Comparison of ENCODE assay signal across 9 mouse cellular contexts in genomic region chr3:95124972-95125371, GRCm38 (mm10). TPM values are rescaled to one million over a fixed set of nuclear protein-coding genes. Genes with fewer than 3 reads are reported as not detected.
DNase-seq lines count a peak whose midpoint lies in the region; ATAC-seq and TF ChIP-seq lines count a peak whose summit lies in the region.
"Had no signal": no experiment of that assay in that cellular context is flagged by ENCODE, and none has a peak within 500 bp of the region (broad histone marks: within the 10 kb centered on the region; RNA-seq: fewer than 3 reads in every experiment).

No protein-coding gene starts in this region.

- no peak for TF ChIP-seq CTCF in hindbrain, postnatal 0 days (IDR thresholded peaks at IDR 0.05; ENCODE audit: low read depth)

- no peaks in the 10 kb centered on the region for H3K9me3 ChIP-seq in hindbrain, embryonic 14.5 days (ENCODE audit: control insufficient read depth, low read length)
- H3K9me3 ChIP-seq in hindbrain, embryonic 12.5 days (replicated peaks) = no peaks in the 10 kb centered on the region
- no peaks in the 10 kb centered on the region for H3K9me3 ChIP-seq in hindbrain, postnatal 0 days (ENCODE audit: low read length)
- no peaks in the 10 kb centered on the region for H3K9me3 ChIP-seq in stomach, embryonic 15.5 days
- H3K9me3 ChIP-seq in midbrain, embryonic 16.5 days (replicated peaks; ENCODE audit: control insufficient read depth, low read length, poor library complexity, severe bottlenecking) = no peaks in the 10 kb centered on the region

- no peak overlapping the region for H3K27ac ChIP-seq in hindbrain, embryonic 14.5 days
- no peak overlapping the region for H3K27ac ChIP-seq in hindbrain, embryonic 12.5 days
- no peak overlapping the region for H3K27ac ChIP-seq in hindbrain, postnatal 0 days
- peak overlapping the region; percentile 19; the same call in 1 of the 2 replicates for H3K27ac ChIP-seq in stomach, embryonic 15.5 days
- no peak overlapping the region for H3K27ac ChIP-seq in midbrain, embryonic 16.5 days (ENCODE audit: low read length)
- H3K27ac ChIP-seq: left cerebral cortex, adult 2 months had no signal

- WGBS in hindbrain, embryonic 14.5 days = 35% methylated on average over 5 of the region's 5 CpGs
- WGBS in hindbrain, embryonic 12.5 days = 43% methylated on average over 5 of the region's 5 CpGs
- WGBS in hindbrain, postnatal 0 days = 29% methylated on average over 5 of the region's 5 CpGs
- WGBS in stomach, embryonic 15.5 days = 8% methylated on average over 5 of the region's 5 CpGs
- 30% methylated on average over 5 of the region's 5 CpGs for WGBS in midbrain, embryonic 16.5 days

- H3K4me2 ChIP-seq in hindbrain, embryonic 14.5 days (replicated peaks) = no peak overlapping the region
- H3K4me2 ChIP-seq in hindbrain, embryonic 12.5 days (replicated peaks) = no peak overlapping the region
- no peak overlapping the region for H3K4me2 ChIP-seq in hindbrain, postnatal 0 days (ENCODE audit: low read depth, low read length)
- no peak overlapping the region for H3K4me2 ChIP-seq in stomach, embryonic 15.5 days
- no peak overlapping the region for H3K4me2 ChIP-seq in midbrain, embryonic 16.5 days (ENCODE audit: low read length)

- no peak for ATAC-seq in hindbrain, embryonic 14.5 days (ENCODE audit: low FRiP score)
- ATAC-seq in hindbrain, embryonic 12.5 days (ENCODE audit: low FRiP score) = no peak
- ATAC-seq in hindbrain, postnatal 0 days = peak; percentile 46; the same call in 1 of the 2 replicates
- no peak for ATAC-seq in stomach, embryonic 15.5 days (ENCODE audit: insufficient read depth, low FRiP score, low read depth)
- no peak for ATAC-seq in midbrain, embryonic 16.5 days

- H3K36me3 ChIP-seq in hindbrain, embryonic 14.5 days (replicated peaks; ENCODE audit: control insufficient read depth, insufficient read depth) = peaks cover 43% of the 10 kb centered on the region
- H3K36me3 ChIP-seq in hindbrain, embryonic 12.5 days = peaks cover 40% of the 10 kb centered on the region
- H3K36me3 ChIP-seq in hindbrain, postnatal 0 days (ENCODE audit: insufficient read depth, low read length) = peaks cover 22% of the 10 kb centered on the region
- H3K36me3 ChIP-seq in stomach, embryonic 15.5 days = peaks cover 26% of the 10 kb centered on the region
- peaks cover 25% of the 10 kb centered on the region for H3K36me3 ChIP-seq in midbrain, embryonic 16.5 days (ENCODE audit: control insufficient read depth, insufficient read depth, low read length)

- H3K4me3 ChIP-seq in hindbrain, embryonic 14.5 days (replicated peaks; ENCODE audit: low read length) = no peak overlapping the region
- no peak overlapping the region for H3K4me3 ChIP-seq in hindbrain, embryonic 12.5 days
- no peak overlapping the region for H3K4me3 ChIP-seq in hindbrain, postnatal 0 days (ENCODE audit: low read length)
- no peak overlapping the region for H3K4me3 ChIP-seq in stomach, embryonic 15.5 days (replicated peaks)
- H3K4me3 ChIP-seq in midbrain, embryonic 16.5 days (ENCODE audit: low read depth, low read length) = no peak overlapping the region
- H3K4me3 ChIP-seq: left cerebral cortex, adult 2 months had no signal

- H3K9ac ChIP-seq in hindbrain, embryonic 14.5 days = no peak overlapping the region
- H3K9ac ChIP-seq in hindbrain, embryonic 12.5 days = no peak overlapping the region
- H3K9ac ChIP-seq in hindbrain, postnatal 0 days (replicated peaks; ENCODE audit: low read length) = no peak overlapping the region
- no peak overlapping the region for H3K9ac ChIP-seq in stomach, embryonic 15.5 days
- no peak overlapping the region for H3K9ac ChIP-seq in midbrain, embryonic 16.5 days (ENCODE audit: low read depth, low read length)

- H3K4me1 ChIP-seq in hindbrain, embryonic 14.5 days (replicated peaks; ENCODE audit: control insufficient read depth, insufficient read depth, low read length) = no peaks in the 10 kb centered on the region
- 0 out of 2 replicates have a peak, but pooled peaks cover 4% of the 10 kb centered on the region for H3K4me1 ChIP-seq in hindbrain, embryonic 12.5 days
- H3K4me1 ChIP-seq in hindbrain, postnatal 0 days (ENCODE audit: insufficient read depth, low read length) = 0 out of 2 replicates have a peak, but pooled peaks cover 4% of the 10 kb centered on the region
- 0 out of 2 replicates have a peak, but pooled peaks cover 13% of the 10 kb centered on the region for H3K4me1 ChIP-seq in stomach, embryonic 15.5 days
- H3K4me1 ChIP-seq in midbrain, embryonic 16.5 days (ENCODE audit: control insufficient read depth, insufficient read depth, low read length) = no peaks in the 10 kb centered on the region

- H3K27me3 ChIP-seq in hindbrain, embryonic 14.5 days (ENCODE audit: control insufficient read depth, insufficient read depth, low read length) = no peaks in the 10 kb centered on the region
- H3K27me3 ChIP-seq in hindbrain, embryonic 12.5 days = no peaks in the 10 kb centered on the region
- no peaks in the 10 kb centered on the region for H3K27me3 ChIP-seq in hindbrain, postnatal 0 days (ENCODE audit: insufficient read depth, low read length)
- no peaks in the 10 kb centered on the region for H3K27me3 ChIP-seq in stomach, embryonic 15.5 days (replicated peaks)
- no peaks in the 10 kb centered on the region for H3K27me3 ChIP-seq in midbrain, embryonic 16.5 days (ENCODE audit: control insufficient read depth, insufficient read depth, low read depth, low read length)

- peak; percentile 43 for DNase-seq in hindbrain, embryonic 14.5 days (ENCODE audit: low spot score)
- DNase-seq in right cerebral cortex, postnatal 4 days = peak; percentile 72
- no peak for DNase-seq in right cerebral cortex, postnatal 25 days
- DNase-seq in hindbrain, postnatal 0 days (ENCODE audit: low spot score) = peak; percentile 66
- DNase-seq in embryo, embryonic 9.5 days (ENCODE audit: extremely low spot score) = no peak

RNA-seq across cellular contexts. Expression of gene Tmod4, which starts 0.7 kb away (rescaled TPM):
- polyA plus RNA-seq in hindbrain, embryonic 14.5 days (2014; fragmentation: Nextera tagmentation; extraction: Ambion mirVana) = 0.61 and 1.7 TPM in 2 replicates
- 0.81 and 0.99 TPM in 2 replicates for polyA plus RNA-seq in hindbrain, embryonic 12.5 days (2016; fragmentation: Nextera tagmentation; extraction: Ambion mirVana)
- total RNA-seq in hindbrain, postnatal 0 days (2014; rRNA removed) = 0.43 and 0.73 TPM in 2 replicates
- polyA plus RNA-seq in hindbrain, postnatal 0 days (2015; fragmentation: Nextera tagmentation; extraction: Ambion mirVana) = 1.1 and 1.5 TPM in 2 replicates
- polyA plus RNA-seq in stomach, embryonic 15.5 days (2015; fragmentation: Nextera tagmentation; extraction: Ambion mirVana) = 1.6 and 1.7 TPM in 2 replicates
- polyA plus RNA-seq in midbrain, embryonic 16.5 days (2015; fragmentation: Nextera tagmentation; extraction: Ambion mirVana) = 1.1 TPM in 2 replicates

RNA-seq across cellular contexts. Expression of gene Scnm1, which starts 8.8 kb away (rescaled TPM):
- polyA plus RNA-seq in hindbrain, embryonic 14.5 days (2014; fragmentation: Nextera tagmentation; extraction: Ambion mirVana) = 71.4 and 82.4 TPM in 2 replicates
- polyA plus RNA-seq in hindbrain, embryonic 12.5 days (2016; fragmentation: Nextera tagmentation; extraction: Ambion mirVana) = 89.4 and 94.1 TPM in 2 replicates
- total RNA-seq in hindbrain, postnatal 0 days (2014; rRNA removed) = 44.6 and 56.7 TPM in 2 replicates
- 72.1 and 75.7 TPM in 2 replicates for polyA plus RNA-seq in hindbrain, postnatal 0 days (2015; fragmentation: Nextera tagmentation; extraction: Ambion mirVana)
- 59.1 and 62.7 TPM in 2 replicates for polyA plus RNA-seq in stomach, embryonic 15.5 days (2015; fragmentation: Nextera tagmentation; extraction: Ambion mirVana)
- 79.5 and 79.8 TPM in 2 replicates for polyA plus RNA-seq in midbrain, embryonic 16.5 days (2015; fragmentation: Nextera tagmentation; extraction: Ambion mirVana)

RNA-seq across cellular contexts. Expression of gene Lysmd1, which starts 8.9 kb away (rescaled TPM):
- 34.0 and 35.7 TPM in 2 replicates for polyA plus RNA-seq in hindbrain, embryonic 14.5 days (2014; fragmentation: Nextera tagmentation; extraction: Ambion mirVana)
- polyA plus RNA-seq in hindbrain, embryonic 12.5 days (2016; fragmentation: Nextera tagmentation; extraction: Ambion mirVana) = 22.6 and 23.9 TPM in 2 replicates
- total RNA-seq in hindbrain, postnatal 0 days (2014; rRNA removed) = 33.4 and 38.5 TPM in 2 replicates
- polyA plus RNA-seq in hindbrain, postnatal 0 days (2015; fragmentation: Nextera tagmentation; extraction: Ambion mirVana) = 39.2 and 42.4 TPM in 2 replicates
- 11.6 and 11.7 TPM in 2 replicates for polyA plus RNA-seq in stomach, embryonic 15.5 days (2015; fragmentation: Nextera tagmentation; extraction: Ambion mirVana)
- 53.8 and 57.6 TPM in 2 replicates for polyA plus RNA-seq in midbrain, embryonic 16.5 days (2015; fragmentation: Nextera tagmentation; extraction: Ambion mirVana)

RNA-seq across cellular contexts. Expression of gene Vps72, which starts 14.2 kb away (rescaled TPM):
- 148 and 150 TPM in 2 replicates for polyA plus RNA-seq in hindbrain, embryonic 14.5 days (2014; fragmentation: Nextera tagmentation; extraction: Ambion mirVana)
- 218 and 219 TPM in 2 replicates for polyA plus RNA-seq in hindbrain, embryonic 12.5 days (2016; fragmentation: Nextera tagmentation; extraction: Ambion mirVana)
- 52.7 and 53.6 TPM in 2 replicates for total RNA-seq in hindbrain, postnatal 0 days (2014; rRNA removed)
- polyA plus RNA-seq in hindbrain, postnatal 0 days (2015; fragmentation: Nextera tagmentation; extraction: Ambion mirVana) = 121 and 123 TPM in 2 replicates
- polyA plus RNA-seq in stomach, embryonic 15.5 days (2015; fragmentation: Nextera tagmentation; extraction: Ambion mirVana) = 119 and 124 TPM in 2 replicates
- 170 and 184 TPM in 2 replicates for polyA plus RNA-seq in midbrain, embryonic 16.5 days (2015; fragmentation: Nextera tagmentation; extraction: Ambion mirVana)

RNA-seq across cellular contexts. Expression of gene Tnfaip8l2, which starts 17.2 kb away (rescaled TPM):
- 2.3 and 2.7 TPM in 2 replicates for polyA plus RNA-seq in hindbrain, embryonic 14.5 days (2014; fragmentation: Nextera tagmentation; extraction: Ambion mirVana)
- 2.1 and 2.6 TPM in 2 replicates for polyA plus RNA-seq in hindbrain, embryonic 12.5 days (2016; fragmentation: Nextera tagmentation; extraction: Ambion mirVana)
- total RNA-seq in hindbrain, postnatal 0 days (2014; rRNA removed) = 1.9 and 2.3 TPM in 2 replicates
- 3.1 and 3.6 TPM in 2 replicates for polyA plus RNA-seq in hindbrain, postnatal 0 days (2015; fragmentation: Nextera tagmentation; extraction: Ambion mirVana)
- polyA plus RNA-seq in stomach, embryonic 15.5 days (2015; fragmentation: Nextera tagmentation; extraction: Ambion mirVana) = 5.1 and 6.7 TPM in 2 replicates
- 2.6 and 3.2 TPM in 2 replicates for polyA plus RNA-seq in midbrain, embryonic 16.5 days (2015; fragmentation: Nextera tagmentation; extraction: Ambion mirVana)

Comparison
In these comparisons a context has a peak if more than half of its experiments do, and no peak if none do; other contexts are left out.
1. DNase-seq: peak in hindbrain, embryonic 14.5 days (single experiment), right cerebral cortex, postnatal 4 days (single experiment) and hindbrain, postnatal 0 days (single experiment); none in right cerebral cortex, postnatal 25 days (single experiment) and embryo, embryonic 9.5 days (single experiment).